Mouse (Mus musculus): ENCODE data around the gene Kir3dl1. TPM values are rescaled to one million over a fixed set of nuclear protein-coding genes. Genes with fewer than 3 reads are reported as not detected.
"Not testable (repeated sequence)": the region's sequence is repeated elsewhere in the genome, so short reads cannot be mapped to it uniquely, and the experiment has no call there.

Kir3dl1 gene
- not detected for total RNA-seq (2018; cell fraction: chromatin; rRNA removed)
- total RNA-seq (2018; cell fraction: cytosol; rRNA removed): not detected
- total RNA-seq (2018; cell fraction: nucleus; rRNA removed): not detected
- polyA plus RNA-seq (2018): not detected in 3 replicates

DNA sequence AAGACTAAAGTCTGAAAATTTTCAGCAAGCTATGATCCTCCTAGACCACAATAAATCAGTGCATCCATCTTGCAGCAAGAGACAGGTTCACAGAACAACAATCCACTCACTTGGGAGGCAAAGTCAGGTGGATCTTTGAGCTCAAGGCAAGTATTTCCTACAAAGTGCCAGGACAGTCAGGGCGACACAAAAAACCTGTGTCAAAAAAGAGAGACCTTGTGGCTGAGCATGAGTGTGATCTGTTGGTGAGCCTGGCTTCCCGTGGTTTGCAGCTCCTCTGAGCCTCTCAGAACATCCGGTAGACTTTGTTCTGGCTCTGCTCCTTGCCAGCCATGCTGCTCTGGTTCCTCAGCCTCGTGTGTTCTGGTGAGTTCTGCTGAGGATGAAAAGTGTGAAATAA, at the start of gene Kir3dl1:
Gene Kir3dl1, plus strand, starts transcription at position 301 of the 400 bp plus-strand sequence.
- not testable (repeated sequence) for H3K36me3 ChIP-seq (ENCODE audit: inconsistent target); H3K79me2 ChIP-seq (ENCODE audit: inconsistent target); H3K4me3 ChIP-seq (ENCODE audit: inconsistent target); H3K27ac ChIP-seq
- WGBS (ENCODE audit: missing documents): 80% methylated on average over 1 of the region's 4 CpGs

DNA sequence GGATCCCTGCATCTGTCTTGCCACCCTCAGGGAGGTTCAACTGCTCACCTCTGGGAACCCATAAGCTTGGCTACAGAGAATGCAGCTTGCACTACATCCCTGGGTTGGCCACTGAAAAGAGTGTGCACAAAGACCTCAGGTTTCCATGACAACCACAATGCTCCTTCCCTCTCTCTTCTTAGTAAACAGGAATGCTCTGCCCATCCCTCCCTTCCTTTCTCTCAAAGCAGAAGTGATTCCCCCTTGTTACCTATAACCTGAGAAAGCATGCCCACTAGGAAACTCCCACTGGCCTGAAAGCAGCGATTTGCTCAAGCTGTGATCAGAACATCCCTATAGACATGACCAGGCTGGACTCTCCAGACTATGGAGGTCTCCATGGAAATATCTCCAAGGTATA, 26.2 kb downstream of the Kir3dl1 start, which contains the start of gene Kir3dl2:
Gene Kir3dl2, minus strand, starts transcription at position 101 of the 400 bp plus-strand sequence.
- H3K79me2 ChIP-seq (ENCODE audit: inconsistent target); H3K27ac ChIP-seq; H3K4me3 ChIP-seq (ENCODE audit: inconsistent target); H3K36me3 ChIP-seq (ENCODE audit: inconsistent target): not testable (repeated sequence)
- 72% methylated on average over 1 of the region's 1 CpGs for WGBS (ENCODE audit: missing documents)

DNA sequence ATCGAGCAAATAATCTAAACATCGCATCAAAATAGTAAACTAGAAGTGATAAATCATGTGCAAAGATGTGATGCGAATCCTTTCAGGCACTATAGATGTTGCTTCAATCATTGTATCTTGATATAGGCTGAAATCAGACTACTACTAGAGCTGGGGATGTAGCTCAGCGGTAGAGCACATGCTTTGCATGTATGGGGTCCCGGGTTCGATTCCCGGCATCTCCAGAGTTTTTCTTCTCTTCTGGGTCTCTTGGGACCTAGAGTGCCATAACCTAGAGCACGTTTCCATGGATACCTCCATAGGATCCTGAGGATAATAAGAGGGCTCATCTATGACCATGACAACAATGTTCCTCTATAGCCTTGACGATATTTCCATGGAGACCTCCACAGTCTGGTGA, 51.3 kb downstream of the Kir3dl1 start:
- H3K79me2 ChIP-seq (ENCODE audit: inconsistent target); H3K27ac ChIP-seq; H3K36me3 ChIP-seq (ENCODE audit: inconsistent target); H3K4me3 ChIP-seq (ENCODE audit: inconsistent target): not testable (repeated sequence)
- 78% methylated on average over 9 of the region's 9 CpGs for WGBS (ENCODE audit: missing documents)

Other genes with a start within 250 kb of the Kir3dl1 start
- gene Bex3, start 247.7 kb upstream of the Kir3dl1 start, polyA plus RNA-seq (2018): 47.3 to 157 TPM (median 72.5 TPM) in 3 replicates
- not detected in 3 replicates for gene Kir3dl2, start 26.1 kb downstream of the Kir3dl1 start, polyA plus RNA-seq (2018)
- not detected in 3 replicates for gene Tceal3, start 72.8 kb downstream of the Kir3dl1 start, polyA plus RNA-seq (2018)
- 1.1 to 1.3 TPM (median 1.2 TPM) in 3 replicates for gene Tceal1, start 190.0 kb downstream of the Kir3dl1 start, polyA plus RNA-seq (2018)
- gene Morf4l2, start 225.7 kb downstream of the Kir3dl1 start, polyA plus RNA-seq (2018): 146 to 528 TPM (median 198 TPM) in 3 replicates